34 mouse cellular contexts compared by ENCODE assay signal in the genomic region with DNA sequence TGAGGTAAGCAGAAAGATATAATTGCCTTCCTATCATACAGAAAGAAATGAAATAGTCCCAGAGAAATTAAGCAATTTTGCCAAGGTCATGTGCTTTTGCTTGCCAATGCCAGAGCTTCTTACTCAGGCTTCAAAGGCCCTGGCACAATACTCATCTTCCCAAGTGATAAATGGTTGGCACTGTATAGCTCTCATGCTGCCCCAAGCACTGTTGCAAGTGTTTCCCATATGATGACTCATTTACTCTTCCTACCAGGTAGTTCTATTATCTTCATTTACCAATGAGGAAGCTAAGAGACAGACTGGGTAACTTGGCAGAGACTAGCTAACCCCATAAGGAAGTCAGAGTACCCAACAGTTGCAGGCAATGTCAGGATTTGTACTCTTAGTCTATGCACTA. TPM values are rescaled to one million over a fixed set of nuclear protein-coding genes. Genes with fewer than 3 reads are reported as not detected.
DNase-seq lines count a peak whose midpoint lies in the region; ATAC-seq and TF ChIP-seq lines count a peak whose summit lies in the region.
"Had no signal": no experiment of that assay in that cellular context is flagged by ENCODE, and none has a peak within 500 bp of the region (broad histone marks: within the 10 kb centered on the region; RNA-seq: fewer than 3 reads in every experiment).

No protein-coding gene starts in this region.

- DNase-seq in heart, adult 11 months, result peak; percentile 66
- peak; percentile 55 for DNase-seq in MEL (ENCODE audit: low read depth, low spot score)
- DNase-seq in adrenal gland, postnatal 14 days, result peak; percentile 51
- peak; percentile 69 for DNase-seq in large intestine, adult 2 months (ENCODE audit: low read depth, low spot score)
- no peak for DNase-seq in layer of hippocampus, adult 11-12 months (ENCODE audit: low spot score)
- DNase-seq in testis, postnatal 14 days (ENCODE audit: low spot score), result no peak
- DNase-seq: B cell, adult 2 months; cerebellum, adult 2 months; cerebellum, postnatal 25 days; gastrocnemius, postnatal 10 days; heart, adult 18-20 months; heart, postnatal 4 days; kidney, adult 18-20 months; kidney, postnatal 25 days; left cerebral cortex, postnatal 4 days; lung, embryonic 14.5 days; lung, postnatal 14 days; right cerebral cortex, postnatal 25 days; thymus, adult 18-20 months; thymus, postnatal 36 days had no signal

- H3K27ac ChIP-seq in heart, embryonic 12.5 days (ENCODE audit: poor library complexity, severe bottlenecking), result no peak overlapping the region
- no peak overlapping the region for H3K27ac ChIP-seq in MEL (ENCODE audit: control insufficient read depth, low read depth, low read length)
- H3K27ac ChIP-seq: embryonic facial prominence, embryonic 10.5 days; embryonic facial prominence, embryonic 15.5 days; forebrain, embryonic 13.5 days; hindbrain, embryonic 13.5 days; kidney, embryonic 15.5 days; limb, embryonic 15.5 days; liver, embryonic 14.5 days; midbrain, embryonic 10.5 days; midbrain, embryonic 15.5 days; neural tube, embryonic 15.5 days had no signal

- 0 out of 2 replicates have a peak, but pooled peaks cover 4% of the 10 kb centered on the region for H3K4me1 ChIP-seq in heart, embryonic 12.5 days (replicated peaks)
- H3K4me1 ChIP-seq in MEL (ENCODE audit: control insufficient read depth in 1 of 2, insufficient read depth in 2 of 2, low read length in 2 of 2), result peaks cover 0 to 7% of the 10 kb centered on the region in 2 experiments; a peak in 2 of 4 replicates

- TF ChIP-seq EP300 in MEL (IDR thresholded peaks at IDR 0.05; ENCODE audit: low read depth in 1 of 2, low read length in 2 of 2), result no peak

- no peaks in the 10 kb centered on the region for H3K27me3 ChIP-seq in heart, embryonic 12.5 days (replicated peaks)
- H3K27me3 ChIP-seq in MEL (ENCODE audit: control insufficient read depth in 1 of 2, insufficient read depth in 2 of 2, low read length in 2 of 2), result no peaks in the 10 kb centered on the region
- H3K27me3 ChIP-seq: embryonic facial prominence, embryonic 15.5 days; forebrain, embryonic 13.5 days; hindbrain, embryonic 13.5 days; kidney, embryonic 15.5 days; limb, embryonic 15.5 days; midbrain, embryonic 15.5 days; neural tube, embryonic 15.5 days had no signal

- TF ChIP-seq RAD21 in MEL (IDR thresholded peaks at IDR 0.05; ENCODE audit: low read depth, low read length), result no peak

- no peak for ATAC-seq in heart, embryonic 12.5 days (ENCODE audit: insufficient number of reproducible peaks, low FRiP score)
- ATAC-seq: forebrain, embryonic 13.5 days; midbrain, embryonic 15.5 days had no signal

- TF ChIP-seq CTCF in MEL (IDR thresholded peaks at IDR 0.05 in 2 of 3, conservative IDR thresholded peaks at IDR 0.05 in 1 of 3; ENCODE audit: control insufficient read depth in 1 of 3, insufficient read depth in 1 of 3, low read depth in 2 of 3, low read length in 3 of 3, poor library complexity in 1 of 3, severe bottlenecking in 1 of 3), result no peak

- no peak overlapping the region for H3K4me3 ChIP-seq in heart, embryonic 12.5 days
- H3K4me3 ChIP-seq in MEL (ENCODE audit: control insufficient read depth in 1 of 2, insufficient read depth in 1 of 2, low read depth in 2 of 2, low read length in 2 of 2), result no peak overlapping the region
- H3K4me3 ChIP-seq: embryonic facial prominence, embryonic 10.5 days; embryonic facial prominence, embryonic 15.5 days; forebrain, embryonic 13.5 days; hindbrain, embryonic 13.5 days; kidney, embryonic 15.5 days; limb, embryonic 15.5 days; midbrain, embryonic 15.5 days; neural tube, embryonic 15.5 days had no signal

- peaks cover 16% of the 10 kb centered on the region for H3K36me3 ChIP-seq in heart, embryonic 12.5 days
- H3K36me3 ChIP-seq in MEL (ENCODE audit: control insufficient read depth in 1 of 2, insufficient read depth in 2 of 2, low read length in 2 of 2), result peaks cover 0 to 13% of the 10 kb centered on the region in 2 experiments; a peak in 2 of 4 replicates
- H3K36me3 ChIP-seq: midbrain, embryonic 15.5 days had no signal

- no peak for TF ChIP-seq POLR2A in MEL (IDR thresholded peaks at IDR 0.05; ENCODE audit: control insufficient read depth in 1 of 2, insufficient read depth in 1 of 2, low read depth in 1 of 2, low read length in 2 of 2, poor library complexity in 1 of 2)

- H3K9me3 ChIP-seq in heart, embryonic 12.5 days (replicated peaks), result no peaks in the 10 kb centered on the region
- no peaks in the 10 kb centered on the region for H3K9me3 ChIP-seq in MEL (replicated peaks; ENCODE audit: insufficient read depth, low read length)
- H3K9me3 ChIP-seq: embryonic facial prominence, embryonic 10.5 days; embryonic facial prominence, embryonic 15.5 days; forebrain, embryonic 13.5 days; hindbrain, embryonic 13.5 days; kidney, embryonic 15.5 days; limb, embryonic 15.5 days; midbrain, embryonic 10.5 days; midbrain, embryonic 15.5 days; neural tube, embryonic 15.5 days had no signal

- no peak overlapping the region for H3K4me2 ChIP-seq in heart, embryonic 12.5 days
- H3K4me2 ChIP-seq: embryonic facial prominence, embryonic 15.5 days; forebrain, embryonic 13.5 days; heart, embryonic 11.5 days; hindbrain, embryonic 13.5 days; kidney, embryonic 15.5 days; limb, embryonic 15.5 days; lung, embryonic 14.5 days; neural tube, embryonic 15.5 days had no signal

- no peak overlapping the region for H3K9ac ChIP-seq in heart, embryonic 12.5 days
- H3K9ac ChIP-seq in MEL (ENCODE audit: control insufficient read depth, low read depth, low read length, poor library complexity, severe bottlenecking), result no peak overlapping the region
- H3K9ac ChIP-seq: embryonic facial prominence, embryonic 15.5 days; forebrain, embryonic 13.5 days; hindbrain, embryonic 13.5 days; kidney, embryonic 15.5 days; limb, embryonic 15.5 days; liver, embryonic 14.5 days; lung, embryonic 14.5 days; midbrain, embryonic 15.5 days; neural tube, embryonic 15.5 days had no signal

- H3K79me2 ChIP-seq in MEL (ENCODE audit: control insufficient read depth, insufficient read depth, low read length, poor library complexity), result peaks cover 9% of the 10 kb centered on the region

TF ChIP-seq in MEL, 35 proteins besides CTCF, POLR2A, EP300 and RAD21:
- TF ChIP-seq SIN3A (IDR thresholded peaks at IDR 0.05; ENCODE audit: low read length), result no peak
- no peak for TF ChIP-seq GABPA (IDR thresholded peaks at IDR 0.05; ENCODE audit: low read depth, low read length)
- TF ChIP-seq MXI1 (IDR thresholded peaks at IDR 0.05; ENCODE audit: low read depth, low read length), result no peak
- no peak for TF ChIP-seq HCFC1 (IDR thresholded peaks at IDR 0.05; ENCODE audit: low read depth, low read length)
- TF ChIP-seq TBP (IDR thresholded peaks at IDR 0.05; ENCODE audit: low read depth, low read length), result no peak
- TF ChIP-seq ZMIZ1 (IDR thresholded peaks at IDR 0.05; ENCODE audit: low read depth, low read length), result no peak
- TF ChIP-seq ETS1 (IDR thresholded peaks at IDR 0.05; ENCODE audit: low read depth, low read length), result no peak
- TF ChIP-seq JUND (IDR thresholded peaks at IDR 0.05; ENCODE audit: low read depth, low read length), result no peak
- no peak for TF ChIP-seq SMC3 (IDR thresholded peaks at IDR 0.05; ENCODE audit: low read depth, low read length)
- TF ChIP-seq MAFK (IDR thresholded peaks at IDR 0.05; ENCODE audit: borderline replicate concordance, low read depth, low read length), result no peak
- no peak for TF ChIP-seq USF1 (IDR thresholded peaks at IDR 0.05; ENCODE audit: low read depth, low read length)
- no peak for TF ChIP-seq NELFE (IDR thresholded peaks at IDR 0.05; ENCODE audit: low read depth, low read length)
- no peak for TF ChIP-seq GATA1 (IDR thresholded peaks at IDR 0.05; ENCODE audit: low read depth, low read length)
- no peak for TF ChIP-seq MAZ (IDR thresholded peaks at IDR 0.05; ENCODE audit: low read depth, low read length)
- no peak for TF ChIP-seq ZC3H11A (IDR thresholded peaks at IDR 0.05; ENCODE audit: low read depth, low read length)
- TF ChIP-seq ELF1 (IDR thresholded peaks at IDR 0.05; ENCODE audit: low read depth, low read length), result no peak
- TF ChIP-seq MAX (IDR thresholded peaks at IDR 0.05; ENCODE audit: low read length), result no peak
- TF ChIP-seq CHD1 (IDR thresholded peaks at IDR 0.05; ENCODE audit: low read depth, low read length), result no peak
- TF ChIP-seq POLR2AphosphoS5 (IDR thresholded peaks at IDR 0.05; ENCODE audit: borderline replicate concordance, low read depth, low read length), result no peak

RNA-seq across cellular contexts. Expression of a gene that starts 1.8 kb away (rescaled TPM):
- 17.1 and 17.3 TPM in 2 replicates for polyA plus RNA-seq in heart, embryonic 12.5 days (2016; fragmentation: Nextera tagmentation; extraction: Ambion mirVana)
- total RNA-seq in MEL (2012; rRNA removed), result 60.6 and 62.8 TPM in 2 replicates
- polyA plus RNA-seq in MEL (2012; ENCODE audit: insufficient read depth in 1 of 2, insufficient read length in 2 of 2, low read depth in 1 of 2, low replicate concordance in 2 of 2, missing spikeins in 1 of 2), result 100 to 1,000 TPM in 1 of 2 experiments, 10 to 100 TPM in 1; 56.5 to 138 TPM
- 27.1 and 28.3 TPM in 2 replicates for total RNA-seq in adrenal gland, postnatal 14 days (2021)
- 5.4 and 5.5 TPM in 2 replicates for polyA plus RNA-seq in large intestine, adult 2 months (2012; rRNA removed)

RNA-seq across cellular contexts. Expression of a gene that starts 57.4 kb away (rescaled TPM):
- 0.04 and 0.08 TPM in 2 replicates for polyA plus RNA-seq in heart, embryonic 12.5 days (2016; fragmentation: Nextera tagmentation; extraction: Ambion mirVana)
- not detected in 2 replicates for total RNA-seq in MEL (2012; rRNA removed)
- polyA plus RNA-seq in MEL (2012; ENCODE audit: insufficient read depth in 1 of 2, insufficient read length in 2 of 2, low read depth in 1 of 2, low replicate concordance in 2 of 2, missing spikeins in 1 of 2), result not detected
- total RNA-seq in adrenal gland, postnatal 14 days (2021), result 0.07 and 0.11 TPM in 2 replicates
- polyA plus RNA-seq in large intestine, adult 2 months (2012; rRNA removed), result 31.5 and 38.7 TPM in 2 replicates
- total RNA-seq: gastrocnemius, postnatal 10 days; heart, postnatal 4 days; megakaryocyte progenitor cell, adult 5-6 weeks had no signal
- polyA plus RNA-seq: embryonic facial prominence, embryonic 10.5 days; forebrain, embryonic 13.5 days; heart, embryonic 11.5 days; heart, postnatal 0 days; limb, embryonic 15.5 days had no signal

Comparison
In these comparisons a context has a peak if more than half of its experiments do, and no peak if none do; other contexts are left out.
1. DNase-seq: peak in heart, adult 11 months (single experiment), MEL (single experiment), adrenal gland, postnatal 14 days (single experiment) and large intestine, adult 2 months (single experiment); none in layer of hippocampus, adult 11-12 months (single experiment) and testis, postnatal 14 days (single experiment).
2. RNA of a gene that starts 57.4 kb away (polyA plus RNA-seq): 31.5 to 38.7 TPM in large intestine, adult 2 months; 0.04 to 0.08 TPM in heart, embryonic 12.5 days and not detected in MEL; every median in the first group is over 10 times any median in the second.